Mouse (Mus musculus): ENCODE measurements around the gene Runx1. TPM values are rescaled to one million over a fixed set of nuclear protein-coding genes. Genes with fewer than 3 reads are reported as not detected.

The Runx1 gene
- polyA plus RNA-seq, 1 experiment from 2014 or later, result 4.9 TPM

GRCm38 (mm10) chr16:92645423-92646115 is 180.4 kb downstream of the Runx1 start:
- 73% methylated on average over 22 of the region's 22 CpGs for WGBS
- no peak for ATAC-seq (ENCODE audit: insufficient number of reproducible peaks, insufficient read depth, low FRiP score, low TSS enrichment, low read depth)
- Histone ChIP-seq H3K36me3 (no peaks in the 10 kb centered on the region), H3K9me3 (no peaks in the 10 kb centered on the region), H3K4me3 (replicated peaks) (no peak overlapping the region), H3K9ac (replicated peaks) (no peak overlapping the region), H3K27ac (peak overlapping the region; percentile 72; the same call in 1 of the 2 replicates), H3K27me3 (no peaks in the 10 kb centered on the region; the same call in 1 of the 2 replicates), H3K4me1 (replicated peaks) (peaks cover 34% of the 10 kb centered on the region), H3K4me2 (no peak overlapping the region)

DNA sequence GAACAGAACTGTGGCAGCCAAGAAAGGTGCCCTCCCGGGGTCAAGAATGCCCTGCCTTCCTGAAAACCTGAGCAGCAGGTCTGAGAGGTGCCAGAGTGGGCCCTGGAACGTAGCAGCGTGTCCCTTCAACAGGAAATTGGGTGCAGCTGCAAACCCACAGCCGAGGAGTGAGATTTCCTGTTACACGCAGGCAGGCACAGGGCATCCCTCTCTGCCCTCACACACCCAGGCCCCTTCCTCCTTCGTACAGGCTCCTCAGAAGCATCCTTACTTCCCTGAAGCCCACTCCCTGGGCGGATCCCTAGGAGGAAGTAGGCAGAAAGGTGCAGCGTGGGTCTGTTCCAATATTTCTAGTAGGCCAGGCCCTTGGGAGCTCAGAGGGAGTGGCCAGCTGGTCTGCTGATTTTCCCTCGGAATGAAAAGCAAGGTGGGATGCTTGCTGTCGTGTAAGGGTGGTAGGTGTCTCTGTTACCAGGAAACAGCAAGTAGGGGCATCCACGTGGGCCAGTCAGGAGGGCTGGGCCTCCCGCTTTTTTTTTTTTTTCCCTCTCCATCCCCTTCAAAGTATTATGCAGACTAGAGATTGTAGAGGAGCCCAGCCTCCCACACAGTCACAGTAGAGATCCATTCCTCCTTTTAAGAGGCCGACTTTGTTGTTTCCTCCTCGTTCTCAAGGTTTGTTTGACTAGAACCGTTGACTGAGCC is 181.1 kb downstream of the Runx1 start:
- no peak overlapping the region; the same call in 1 of the 2 replicates for H3K9ac ChIP-seq (replicated peaks)
- no peak overlapping the region for H3K4me3 ChIP-seq (replicated peaks)
- H3K4me2 ChIP-seq, result no peak overlapping the region
- H3K36me3 ChIP-seq, result no peaks in the 10 kb centered on the region
- WGBS, result 43% methylated on average over 15 of the region's 15 CpGs
- peaks cover 34% of the 10 kb centered on the region for H3K4me1 ChIP-seq (replicated peaks)
- no peak for ATAC-seq (ENCODE audit: insufficient number of reproducible peaks, insufficient read depth, low FRiP score, low TSS enrichment, low read depth)
- H3K27me3 ChIP-seq, result no peaks in the 10 kb centered on the region
- no peaks in the 10 kb centered on the region for H3K9me3 ChIP-seq
- H3K27ac ChIP-seq, result peak overlapping the region; percentile 72

DNA sequence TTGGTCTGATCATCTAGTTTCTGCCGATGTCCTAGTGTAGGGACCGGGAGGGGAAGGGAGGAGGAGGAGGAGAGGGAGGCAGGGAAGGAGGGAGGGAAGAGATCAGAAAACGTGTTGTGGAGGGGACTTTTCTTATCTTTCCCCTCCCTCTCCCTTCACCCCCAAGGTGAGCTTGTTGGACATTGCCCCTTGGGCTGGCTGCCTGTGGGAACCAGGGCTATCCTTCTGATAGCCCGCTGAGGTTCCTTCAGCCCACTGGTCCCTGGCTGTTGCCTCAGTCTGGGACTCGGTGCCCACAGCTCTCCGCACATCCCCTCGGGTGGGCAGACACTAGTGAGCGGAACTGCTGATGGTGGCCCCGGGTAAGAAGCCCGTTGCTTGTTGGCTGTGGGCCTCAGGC is 181.6 kb downstream of the Runx1 start:
- no peak for ATAC-seq (ENCODE audit: insufficient number of reproducible peaks, insufficient read depth, low FRiP score, low TSS enrichment, low read depth)
- Histone ChIP-seq H3K9ac (replicated peaks) (no peak overlapping the region), H3K36me3 (no peaks in the 10 kb centered on the region), H3K4me2 (no peak overlapping the region), H3K27me3 (no peaks in the 10 kb centered on the region; the same call in 1 of the 2 replicates), H3K4me3 (replicated peaks) (no peak overlapping the region), H3K9me3 (no peaks in the 10 kb centered on the region), H3K27ac (peak overlapping the region; percentile 58), H3K4me1 (replicated peaks) (peaks cover 38% of the 10 kb centered on the region)
- 69% methylated on average over 10 of the region's 10 CpGs for WGBS

DNA sequence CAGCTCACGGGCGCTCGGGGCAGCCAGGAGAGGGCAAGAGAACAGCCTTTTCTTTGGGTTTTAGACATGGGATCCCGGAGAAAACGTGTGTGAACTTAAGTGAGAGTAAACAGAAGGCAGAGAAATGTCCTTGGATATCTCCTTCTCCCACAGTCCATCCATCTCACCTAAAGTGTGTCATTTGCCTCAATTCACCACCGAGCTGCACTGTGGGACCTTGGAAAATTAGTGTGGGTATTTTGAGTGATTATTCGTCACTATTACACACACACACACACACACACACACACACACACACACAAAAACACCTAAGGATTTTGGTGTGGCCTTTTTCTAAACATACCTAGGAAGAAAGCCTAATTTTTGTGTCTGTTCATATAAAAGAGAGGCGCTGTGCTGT is 183.7 kb downstream of the Runx1 start:
- no peaks in the 10 kb centered on the region; the same call in 1 of the 2 replicates for H3K27me3 ChIP-seq
- no peak overlapping the region for H3K27ac ChIP-seq
- no peak overlapping the region for H3K9ac ChIP-seq (replicated peaks)
- H3K4me3 ChIP-seq (replicated peaks), result no peak overlapping the region
- no peaks in the 10 kb centered on the region for H3K36me3 ChIP-seq
- no peak overlapping the region for H3K4me2 ChIP-seq
- peaks cover 37% of the 10 kb centered on the region for H3K4me1 ChIP-seq (replicated peaks)
- no peaks in the 10 kb centered on the region for H3K9me3 ChIP-seq
- no peak for ATAC-seq (ENCODE audit: insufficient number of reproducible peaks, insufficient read depth, low FRiP score, low TSS enrichment, low read depth)
- 81% methylated on average over 8 of the region's 8 CpGs for WGBS

- ATAC-seq (ENCODE audit: insufficient number of reproducible peaks, insufficient read depth, low FRiP score, low TSS enrichment, low read depth), result no peak
- no peak overlapping the region for H3K9ac ChIP-seq (replicated peaks)
- peaks cover 26% of the 10 kb centered on the region for H3K4me1 ChIP-seq (replicated peaks)
- 72% methylated on average over 6 of the region's 6 CpGs for WGBS
- H3K4me3 ChIP-seq (replicated peaks), result no peak overlapping the region
- H3K27me3 ChIP-seq, result no peaks in the 10 kb centered on the region; the same call in 1 of the 2 replicates
- no peak overlapping the region for H3K27ac ChIP-seq
- H3K9me3 ChIP-seq, result no peaks in the 10 kb centered on the region
- no peak overlapping the region for H3K4me2 ChIP-seq
- no peaks in the 10 kb centered on the region for H3K36me3 ChIP-seq
Observed at GRCm38 (mm10) chr16:92641053-92641452, 184.9 kb downstream of the Runx1 start.

- Histone ChIP-seq H3K27ac (no peak overlapping the region), H3K36me3 (no peaks in the 10 kb centered on the region), H3K9ac (replicated peaks) (no peak overlapping the region), H3K27me3 (no peaks in the 10 kb centered on the region; the same call in 1 of the 2 replicates), H3K4me2 (no peak overlapping the region), H3K4me3 (replicated peaks) (no peak overlapping the region), H3K9me3 (no peaks in the 10 kb centered on the region), H3K4me1 (replicated peaks) (peaks cover 6% of the 10 kb centered on the region; the same call in 1 of the 2 replicates)
- 79% methylated on average over 8 of the region's 8 CpGs for WGBS
- no peak for ATAC-seq (ENCODE audit: insufficient number of reproducible peaks, insufficient read depth, low FRiP score, low TSS enrichment, low read depth)
Observed at GRCm38 (mm10) chr16:92639093-92639492, 186.9 kb downstream of the Runx1 start.

GRCm38 (mm10) chr16:92637033-92637432 is 188.9 kb downstream of the Runx1 start:
- Histone ChIP-seq H3K4me2 (no peak overlapping the region), H3K4me3 (replicated peaks) (no peak overlapping the region), H3K4me1 (replicated peaks) (peaks cover 11% of the 10 kb centered on the region), H3K27me3 (no peaks in the 10 kb centered on the region; the same call in 1 of the 2 replicates), H3K9me3 (no peaks in the 10 kb centered on the region), H3K27ac (no peak overlapping the region), H3K36me3 (no peaks in the 10 kb centered on the region), H3K9ac (replicated peaks) (no peak overlapping the region)
- 68% methylated on average over 5 of the region's 5 CpGs for WGBS
- no peak for ATAC-seq (ENCODE audit: insufficient number of reproducible peaks, insufficient read depth, low FRiP score, low TSS enrichment, low read depth)

GRCm38 (mm10) chr16:92632115-92632763 is 193.7 kb downstream of the Runx1 start:
- Histone ChIP-seq H3K27me3 (no peaks in the 10 kb centered on the region), H3K9ac (replicated peaks) (no peak overlapping the region), H3K4me1 (replicated peaks) (peaks cover 43% of the 10 kb centered on the region), H3K4me2 (no peak overlapping the region), H3K36me3 (no peaks in the 10 kb centered on the region), H3K4me3 (replicated peaks) (no peak overlapping the region), H3K27ac (peak overlapping the region; percentile 56), H3K9me3 (no peaks in the 10 kb centered on the region)
- ATAC-seq (ENCODE audit: insufficient number of reproducible peaks, insufficient read depth, low FRiP score, low TSS enrichment, low read depth), result no peak
- 13% methylated on average over 11 of the region's 11 CpGs for WGBS

DNA sequence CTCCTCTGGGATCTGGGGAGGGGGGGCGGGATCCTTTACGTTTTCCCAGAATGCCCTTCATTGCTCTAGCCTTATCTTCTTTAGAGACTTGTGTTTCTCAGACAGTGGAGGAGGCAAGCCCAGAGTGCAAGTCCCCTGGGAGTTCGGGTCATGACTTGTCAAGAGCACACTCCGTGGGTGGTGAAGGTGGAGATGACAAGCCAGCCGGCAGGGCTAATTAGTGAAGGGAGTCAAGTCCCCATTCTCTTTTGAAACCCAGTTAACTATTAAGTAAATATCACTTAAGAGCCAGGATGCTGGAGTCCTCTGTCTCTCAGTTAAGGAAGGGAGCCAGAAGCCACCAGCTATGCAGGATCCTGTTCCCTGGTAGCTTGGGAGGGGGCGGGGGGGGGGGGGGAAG is 194.3 kb downstream of the Runx1 start:
- no peak overlapping the region for H3K9ac ChIP-seq (replicated peaks)
- H3K27ac ChIP-seq, result peak overlapping the region; percentile 56; the same call in 1 of the 2 replicates
- H3K4me3 ChIP-seq (replicated peaks), result no peak overlapping the region
- no peaks in the 10 kb centered on the region for H3K36me3 ChIP-seq
- H3K4me1 ChIP-seq (replicated peaks), result peaks cover 49% of the 10 kb centered on the region
- no peaks in the 10 kb centered on the region for H3K27me3 ChIP-seq
- no peaks in the 10 kb centered on the region for H3K9me3 ChIP-seq
- WGBS, result 29% methylated on average over 6 of the region's 6 CpGs
- ATAC-seq (ENCODE audit: insufficient number of reproducible peaks, insufficient read depth, low FRiP score, low TSS enrichment, low read depth), result no peak
- H3K4me2 ChIP-seq, result no peak overlapping the region

GRCm38 (mm10) chr16:92630950-92631349 is 195.0 kb downstream of the Runx1 start:
- Histone ChIP-seq H3K4me3 (replicated peaks) (no peak overlapping the region), H3K4me1 (replicated peaks) (peaks cover 56% of the 10 kb centered on the region), H3K4me2 (no peak overlapping the region), H3K36me3 (no peaks in the 10 kb centered on the region), H3K27ac (no peak overlapping the region), H3K27me3 (no peaks in the 10 kb centered on the region), H3K9me3 (no peaks in the 10 kb centered on the region), H3K9ac (replicated peaks) (no peak overlapping the region)
- ATAC-seq (ENCODE audit: insufficient number of reproducible peaks, insufficient read depth, low FRiP score, low TSS enrichment, low read depth), result 0 out of 2 replicates have a peak, but pooled peaks have one; percentile 1
- 52% methylated on average over 5 of the region's 5 CpGs for WGBS

GRCm38 (mm10) chr16:92629829-92630228 is 196.1 kb downstream of the Runx1 start:
- H3K27ac ChIP-seq, result no peak overlapping the region
- 95% methylated on average over 7 of the region's 7 CpGs for WGBS
- ATAC-seq (ENCODE audit: insufficient number of reproducible peaks, insufficient read depth, low FRiP score, low TSS enrichment, low read depth), result no peak
- no peaks in the 10 kb centered on the region for H3K9me3 ChIP-seq
- no peak overlapping the region for H3K4me3 ChIP-seq (replicated peaks)
- H3K4me2 ChIP-seq, result no peak overlapping the region
- H3K27me3 ChIP-seq, result no peaks in the 10 kb centered on the region
- H3K4me1 ChIP-seq (replicated peaks), result peaks cover 60% of the 10 kb centered on the region
- no peak overlapping the region for H3K9ac ChIP-seq (replicated peaks)
- H3K36me3 ChIP-seq, result no peaks in the 10 kb centered on the region

All from limb, embryonic 12.5 days (tissue).